ENCODE assay signal across 8 mouse cellular contexts in genomic region chr8:56293480-56293879, GRCm38 (mm10). TPM values are rescaled to one million over a fixed set of nuclear protein-coding genes. Genes with fewer than 3 reads are reported as not detected.
DNase-seq lines count a peak whose midpoint lies in the region; ATAC-seq lines count a peak whose summit lies in the region.

No protein-coding gene starts in this region.

- ATAC-seq in heart, embryonic 14.5 days (ENCODE audit: insufficient number of reproducible peaks, insufficient read depth, low FRiP score, low read depth), result no peak
- ATAC-seq in heart, embryonic 16.5 days (replicated peaks; ENCODE audit: extremely low read depth, insufficient read depth, low FRiP score), result no peak
- no peak for ATAC-seq in limb, embryonic 13.5 days (ENCODE audit: low FRiP score, low read depth)
- ATAC-seq in neural tube, embryonic 14.5 days (ENCODE audit: low read depth), result no peak

- no peaks in the 10 kb centered on the region for H3K9me3 ChIP-seq in heart, embryonic 14.5 days (ENCODE audit: control insufficient read depth, low read length)
- no peaks in the 10 kb centered on the region for H3K9me3 ChIP-seq in heart, embryonic 10.5 days
- no peaks in the 10 kb centered on the region for H3K9me3 ChIP-seq in heart, embryonic 16.5 days (replicated peaks; ENCODE audit: control insufficient read depth, low read length)
- H3K9me3 ChIP-seq in limb, embryonic 13.5 days, result no peaks in the 10 kb centered on the region
- H3K9me3 ChIP-seq in neural tube, embryonic 14.5 days (ENCODE audit: control insufficient read depth, low read length), result no peaks in the 10 kb centered on the region

- H3K36me3 ChIP-seq in heart, embryonic 14.5 days (ENCODE audit: control insufficient read depth, insufficient read depth, low read length), result no peaks in the 10 kb centered on the region
- no peaks in the 10 kb centered on the region for H3K36me3 ChIP-seq in heart, embryonic 10.5 days
- no peaks in the 10 kb centered on the region for H3K36me3 ChIP-seq in heart, embryonic 16.5 days (ENCODE audit: control insufficient read depth, insufficient read depth)
- H3K36me3 ChIP-seq in limb, embryonic 13.5 days, result no peaks in the 10 kb centered on the region
- H3K36me3 ChIP-seq in neural tube, embryonic 14.5 days (ENCODE audit: control insufficient read depth, insufficient read depth, low read length), result no peaks in the 10 kb centered on the region

- H3K4me2 ChIP-seq in heart, embryonic 14.5 days (ENCODE audit: low read length), result peak overlapping the region; percentile 89
- peak overlapping the region; percentile 76 for H3K4me2 ChIP-seq in heart, embryonic 16.5 days (ENCODE audit: low read depth, low read length)
- peak overlapping the region; percentile 89; the same call in 1 of the 2 replicates for H3K4me2 ChIP-seq in limb, embryonic 13.5 days (replicated peaks)
- peak overlapping the region; percentile 89; the same call in 1 of the 2 replicates for H3K4me2 ChIP-seq in neural tube, embryonic 14.5 days (ENCODE audit: low read depth, low read length)

- H3K4me1 ChIP-seq in heart, embryonic 14.5 days (ENCODE audit: control insufficient read depth in 2 of 2, insufficient read depth in 2 of 2, low read length in 2 of 2), result peaks cover 0 to 6% of the 10 kb centered on the region in 2 experiments; a peak in 2 of 4 replicates
- H3K4me1 ChIP-seq in heart, embryonic 10.5 days, result no peaks in the 10 kb centered on the region
- peaks cover 5% of the 10 kb centered on the region; the same call in 1 of the 2 replicates for H3K4me1 ChIP-seq in heart, embryonic 16.5 days (ENCODE audit: control insufficient read depth, insufficient read depth, low read length)
- peaks cover 18% of the 10 kb centered on the region for H3K4me1 ChIP-seq in limb, embryonic 13.5 days
- 0 out of 2 replicates have a peak, but pooled peaks cover 7% of the 10 kb centered on the region for H3K4me1 ChIP-seq in neural tube, embryonic 14.5 days (ENCODE audit: control insufficient read depth, insufficient read depth, low read length)

- H3K27me3 ChIP-seq in heart, embryonic 14.5 days (ENCODE audit: control insufficient read depth, insufficient read depth, low read length), result peaks cover 15% of the 10 kb centered on the region; the same call in 1 of the 2 replicates
- H3K27me3 ChIP-seq in heart, embryonic 10.5 days (ENCODE audit: insufficient read depth, poor library complexity, severe bottlenecking), result 0 out of 2 replicates have a peak, but pooled peaks cover 10% of the 10 kb centered on the region
- H3K27me3 ChIP-seq in heart, embryonic 16.5 days (ENCODE audit: control insufficient read depth, insufficient read depth, low read length), result peaks cover 3% of the 10 kb centered on the region; the same call in 1 of the 2 replicates
- H3K27me3 ChIP-seq in limb, embryonic 13.5 days, result peaks cover 19% of the 10 kb centered on the region; the same call in 1 of the 2 replicates
- peaks cover 4% of the 10 kb centered on the region; the same call in 1 of the 2 replicates for H3K27me3 ChIP-seq in neural tube, embryonic 14.5 days (ENCODE audit: control insufficient read depth, insufficient read depth, low read length)

- H3K9ac ChIP-seq in heart, embryonic 14.5 days (ENCODE audit: low read length), result no peak overlapping the region
- H3K9ac ChIP-seq in heart, embryonic 16.5 days (ENCODE audit: low read length), result no peak overlapping the region
- H3K9ac ChIP-seq in limb, embryonic 13.5 days, result no peak overlapping the region
- H3K9ac ChIP-seq in neural tube, embryonic 14.5 days (replicated peaks; ENCODE audit: low read depth, low read length), result no peak overlapping the region

- H3K27ac ChIP-seq in heart, embryonic 14.5 days (replicated peaks in 1 of 2; ENCODE audit: control insufficient read depth in 1 of 2, insufficient read depth in 1 of 2, low read depth in 2 of 2, low read length in 2 of 2), result no peak overlapping the region
- H3K27ac ChIP-seq in heart, embryonic 10.5 days, result no peak overlapping the region
- H3K27ac ChIP-seq in heart, embryonic 16.5 days (ENCODE audit: low read length), result no peak overlapping the region
- no peak overlapping the region for H3K27ac ChIP-seq in limb, embryonic 13.5 days
- H3K27ac ChIP-seq in neural tube, embryonic 14.5 days (ENCODE audit: low read depth, low read length), result no peak overlapping the region

- H3K4me3 ChIP-seq in heart, embryonic 14.5 days (ENCODE audit: control insufficient read depth in 1 of 2, insufficient read depth in 1 of 2, low read depth in 1 of 2, low read length in 2 of 2), result no peak overlapping the region
- no peak overlapping the region for H3K4me3 ChIP-seq in heart, embryonic 10.5 days
- no peak overlapping the region for H3K4me3 ChIP-seq in heart, embryonic 16.5 days (ENCODE audit: low read length)
- no peak overlapping the region for H3K4me3 ChIP-seq in limb, embryonic 13.5 days
- no peak overlapping the region for H3K4me3 ChIP-seq in neural tube, embryonic 14.5 days (ENCODE audit: low read depth, low read length)

- WGBS in heart, embryonic 14.5 days, result 36% methylated on average over 8 of the region's 8 CpGs
- WGBS in heart, embryonic 10.5 days, result 30% methylated on average over 8 of the region's 8 CpGs
- WGBS in heart, embryonic 16.5 days, result 33% methylated on average over 8 of the region's 8 CpGs
- WGBS in limb, embryonic 13.5 days, result 21% methylated on average over 8 of the region's 8 CpGs
- WGBS in neural tube, embryonic 14.5 days, result under 1% methylated on average over 8 of the region's 8 CpGs

- DNase-seq in heart, embryonic 10.5 days (ENCODE audit: low spot score), result no peak
- peak; percentile 41 for DNase-seq in brain, adult 2 months (ENCODE audit: low read depth, low spot score)
- DNase-seq in MN1 (ENCODE audit: low spot score), result no peak
- no peak for DNase-seq in cerebellum, adult 9-10 months

RNA-seq across cellular contexts. Expression of gene Hpgd, which starts 0.9 kb away (rescaled TPM):
- 20.7 and 21.0 TPM in 2 replicates for polyA plus RNA-seq in heart, embryonic 14.5 days (2014; fragmentation: Nextera tagmentation; extraction: Ambion mirVana)
- 19.7 and 19.8 TPM in 2 replicates for polyA plus RNA-seq in heart, embryonic 10.5 days (2016; fragmentation: Nextera tagmentation; extraction: Ambion mirVana)
- polyA plus RNA-seq in heart, embryonic 16.5 days (2015; fragmentation: Nextera tagmentation; extraction: Ambion mirVana), result 20.1 and 36.7 TPM in 2 replicates
- polyA plus RNA-seq in limb, embryonic 13.5 days (2015; fragmentation: Nextera tagmentation; extraction: Ambion mirVana), result 16.9 and 19.1 TPM in 2 replicates
- polyA plus RNA-seq in neural tube, embryonic 14.5 days (2014; fragmentation: Nextera tagmentation; extraction: Ambion mirVana), result 2.3 and 4.6 TPM in 2 replicates
